Mouse (Mus musculus) inflammation-experienced regulatory T-cells, adult 16 weeks (primary cell): ENCODE results near the gene Polg2. TPM values are rescaled to one million over a fixed set of nuclear protein-coding genes. Genes with fewer than 3 reads are reported as not detected.

Experiments used
- polyA plus RNA-seq: library from polyadenylated mRNA; unstranded; fragments of 100-300 nt; shearing (Covaris generic); gene quantifications from one replicate; pipeline ENCODE4 v1.2.1, GENCODE M21; 2017

The Polg2 gene
- polyA plus RNA-seq, result 14.0 TPM

GRCm38 (mm10) chr11:106779388-106780088 lies at the start of gene Polg2:
TSS of gene Polg2 (minus strand) at chr11:106779537.

GRCm38 (mm10) chr11:106788775-106789459 lies 9.6 kb upstream of the Polg2 start, which contains the start of the genes Ddx5 and Cep95:
TSS of gene Ddx5 (minus strand) at chr11:106789185.
TSS of gene Cep95 (plus strand) at chr11:106789252.

GRCm38 (mm10) chr11:106751039-106752018 lies 28.0 kb downstream of the Polg2 start, which contains the start of gene Milr1:
TSS of gene Milr1 (plus strand) at chr11:106751226.

GRCm38 (mm10) chr11:106750121-106750751 lies 29.1 kb downstream of the Polg2 start, which contains the start of gene Pecam1:
TSS of gene Pecam1 (minus strand) at chr11:106750628.

Other genes with a start within 250 kb of the Polg2 start
- 29.4 TPM for gene Tex2, start 166.1 kb downstream of the Polg2 start, polyA plus RNA-seq
- 112 TPM for gene Pecam1, start 28.9 kb downstream of the Polg2 start, polyA plus RNA-seq
- 8.1 TPM for gene Milr1, start 28.3 kb downstream of the Polg2 start, polyA plus RNA-seq
- gene Ddx5, start 9.6 kb upstream of the Polg2 start, polyA plus RNA-seq, result 704 TPM
- 54.1 TPM for gene Cep95, start 9.7 kb upstream of the Polg2 start, polyA plus RNA-seq
- gene Smurf2, start 141.2 kb upstream of the Polg2 start, polyA plus RNA-seq, result 10.6 TPM
- 95.7 TPM for gene Kpna2, start 220.0 kb upstream of the Polg2 start, polyA plus RNA-seq
- gene 1810010H24Rik, start 246.1 kb upstream of the Polg2 start, polyA plus RNA-seq, result 0.45 TPM